Mouse (Mus musculus) intestine, embryonic 15.5 days (tissue): Measurements from ENCODE around the gene Zdhhc7. TPM values are rescaled to one million over a fixed set of nuclear protein-coding genes. Genes with fewer than 3 reads are reported as not detected.

Experiments
- polyA plus RNA-seq: library from polyadenylated mRNA; unstranded; fragments of >200 nt; fragmentation: Nextera tagmentation; extraction: Ambion mirVana; gene quantifications from 2 replicates; pipeline ENCODE4 v1.2.1, GENCODE M21; 2015

Gene Zdhhc7
- polyA plus RNA-seq, 1 experiment from 2014 or later, result 34.8 TPM

Other genes starting within 250 kb of the Zdhhc7 start
- 12.4 and 13.8 TPM in 2 replicates for gene Klhl36, start 239.2 kb downstream of the Zdhhc7 start, polyA plus RNA-seq
- 123 and 136 TPM in 2 replicates for gene Usp10, start 191.1 kb downstream of the Zdhhc7 start, polyA plus RNA-seq
- gene Gm20388, start 190.6 kb downstream of the Zdhhc7 start, polyA plus RNA-seq, result 3.0 TPM in 1 of 2 replicates, not detected in the other
- 23.9 and 24.9 TPM in 2 replicates for gene Crispld2, start 109.0 kb downstream of the Zdhhc7 start, polyA plus RNA-seq
- gene 6430548M08Rik, start 12.7 kb upstream of the Zdhhc7 start, polyA plus RNA-seq, result 4.7 and 5.8 TPM in 2 replicates
- gene Fam92b, start 76.0 kb upstream of the Zdhhc7 start, polyA plus RNA-seq, result 0.78 and 0.93 TPM in 2 replicates
- 7.9 and 9.6 TPM in 2 replicates for gene Gse1, start 127.0 kb upstream of the Zdhhc7 start, polyA plus RNA-seq